Mouse (Mus musculus) left cerebral cortex, adult 18-20 months (tissue): ENCODE measurements around the gene Serpinh1. TPM values are rescaled to one million over a fixed set of nuclear protein-coding genes. Genes with fewer than 3 reads are reported as not detected.

ENCODE experiments used
- total RNA-seq, 2 experiments: library from RNA; stranded (reverse); gene quantifications; 2 replicates each; pipeline ENCODE4 v1.2.3; 2021

Gene Serpinh1
- total RNA-seq, 2 experiments from 2014 or later, result 20.2 to 23.6 TPM

Other genes starting within 250 kb of the Serpinh1 start
- 10 to 100 TPM; 51.7 to 56.8 TPM for gene Uvrag, start 212.1 kb downstream of the Serpinh1 start, total RNA-seq
- 10 to 100 TPM; 57.5 to 63.0 TPM for gene Dgat2, start 170.5 kb downstream of the Serpinh1 start, total RNA-seq
- gene Mogat2, start 114.6 kb downstream of the Serpinh1 start, total RNA-seq, result not detected
- 100 to 1,000 TPM; 134 to 141 TPM for gene Map6, start 85.8 kb downstream of the Serpinh1 start, total RNA-seq
- 10 to 100 TPM; 29.0 to 34.2 TPM for gene Gdpd5, start 28.2 kb upstream of the Serpinh1 start, total RNA-seq
- gene Klhl35, start 112.8 kb upstream of the Serpinh1 start, total RNA-seq, result 1 to 10 TPM; 2.3 to 3.2 TPM
- gene Rps3, start 130.5 kb upstream of the Serpinh1 start, total RNA-seq, result 100 to 1,000 TPM; 268 to 293 TPM
- 100 to 1,000 TPM; 177 to 179 TPM for gene Arrb1, start 182.2 kb upstream of the Serpinh1 start, total RNA-seq